Mouse (Mus musculus) heart, embryonic 12.5 days (tissue): ENCODE results near the gene Acp5. TPM values are rescaled to one million over a fixed set of nuclear protein-coding genes. Genes with fewer than 3 reads are reported as not detected.
A peak's percentile ranks its signal among the peaks of the same experiment; 100 is the strongest.
"Not testable (repeated sequence)": the region's sequence is repeated elsewhere in the genome, so short reads cannot be mapped to it uniquely, and the experiment has no call there.

Experiments used
- ATAC-seq: fragments of 200-750 bp; cut with Nextera tagmentation; 2 replicates; pipeline ENCODE4 v1.8.0; 2017; ENCODE audit warnings: moderate TSS enrichment, moderate library complexity; ENCODE audit not compliant: insufficient number of reproducible peaks, low FRiP score
- H3K27ac ChIP-seq: fragments of 300-500 bp; sonication (generic); 2 replicates; pipeline ENCODE4 v1.5.1; 2016; ENCODE audit warnings: mild to moderate bottlenecking, moderate library complexity; ENCODE audit not compliant: poor library complexity, severe bottlenecking
- H3K27me3 ChIP-seq: fragments of 300-500 bp; sonication (generic); replicated peaks from 2 replicates; pipeline ENCODE4 v1.6.1; 2016; ENCODE audit warnings: mild to moderate bottlenecking, moderate library complexity
- H3K36me3 ChIP-seq: fragments of 300-500 bp; sonication (generic); 2 replicates; pipeline ENCODE4 v1.6.1; 2016; ENCODE audit warnings: mild to moderate bottlenecking, moderate library complexity
- H3K4me1 ChIP-seq: fragments of 300-500 bp; sonication (generic); replicated peaks from 2 replicates; pipeline ENCODE4 v1.6.1; 2016; ENCODE audit warnings: mild to moderate bottlenecking
- H3K4me2 ChIP-seq: fragments of 300-500 bp; sonication (generic); 2 replicates; pipeline ENCODE4 v1.6.1; 2016; ENCODE audit warnings: mild to moderate bottlenecking, moderate library complexity
- H3K4me3 ChIP-seq: fragments of 300-500 bp; sonication (generic); 2 replicates; pipeline ENCODE4 v1.5.1; 2016; ENCODE audit warnings: mild to moderate bottlenecking
- H3K9ac ChIP-seq: fragments of 300-500 bp; sonication (generic); 2 replicates; pipeline ENCODE4 v1.6.1; 2016; ENCODE audit warnings: mild to moderate bottlenecking, moderate library complexity
- H3K9me3 ChIP-seq: fragments of 300-500 bp; sonication (generic); replicated peaks from 2 replicates; pipeline ENCODE4 v1.6.1; 2016; ENCODE audit warnings: mild to moderate bottlenecking, moderate library complexity
- WGBS: fragments of 180-500 bp; shearing (Covaris S2); methylation state at CpG from one replicate; pipeline ENCODE4 v1.1.7; 2016; 5-methylcytosine and 5-hydroxymethylcytosine counted together
- polyA plus RNA-seq: library from polyadenylated mRNA; unstranded; fragments of >200 nt; fragmentation: Nextera tagmentation; extraction: Ambion mirVana; gene quantifications from 2 replicates; pipeline ENCODE4 v1.2.1, GENCODE M21; 2016

Gene Acp5
- polyA plus RNA-seq, 1 experiment from 2014 or later: 31.6 TPM

DNA sequence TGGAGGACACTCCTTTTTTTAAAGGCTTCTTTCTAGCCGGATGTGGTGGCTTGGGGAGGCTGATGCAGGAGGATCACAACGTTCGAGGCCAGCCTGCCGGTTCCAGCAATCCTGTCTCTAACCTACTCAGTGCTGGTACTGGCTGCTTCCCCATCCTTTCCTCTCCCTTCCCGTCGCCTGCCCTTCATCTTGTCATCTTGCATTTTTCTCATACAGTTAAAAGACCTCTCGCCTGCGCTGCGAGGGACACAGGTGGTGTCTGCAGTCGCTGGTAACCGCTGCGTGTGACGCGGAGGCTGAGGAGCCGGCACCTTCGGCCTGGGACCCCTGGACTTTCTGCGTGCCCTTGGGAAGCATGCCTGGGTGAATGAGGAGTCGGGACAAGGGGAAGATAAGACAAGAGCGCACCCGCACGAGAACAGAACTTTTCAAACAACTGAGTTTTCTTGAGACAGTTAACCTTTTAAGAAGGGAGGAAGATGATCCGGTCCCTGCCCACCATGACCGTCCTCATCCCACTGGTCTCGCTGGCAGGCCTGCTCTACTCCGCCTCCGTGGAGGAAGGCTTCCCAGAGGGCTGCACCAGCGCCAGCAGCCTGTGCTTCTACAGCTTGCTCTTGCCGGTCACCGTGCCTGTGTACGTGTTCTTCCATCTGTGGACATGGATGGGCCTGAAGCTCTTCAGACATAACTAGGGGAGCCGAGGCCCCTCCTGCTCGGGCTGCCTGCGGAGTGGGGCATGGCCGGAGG lies 22.2 kb upstream of the Acp5 start:
- H3K27me3 ChIP-seq: 0 out of 2 replicates have a peak, but pooled peaks cover 8% of the 10 kb centered on the region
- no peaks in the 10 kb centered on the region for H3K36me3 ChIP-seq
- H3K9me3 ChIP-seq: no peaks in the 10 kb centered on the region
- WGBS: 49% methylated on average over 34 of the region's 34 CpGs
- H3K4me3 ChIP-seq: peak overlapping the region; percentile 65
- peaks cover 11% of the 10 kb centered on the region for H3K4me1 ChIP-seq
- H3K4me2 ChIP-seq: peak overlapping the region; percentile 83
- no peak for ATAC-seq
- peak overlapping the region; percentile 79 for H3K9ac ChIP-seq
- H3K27ac ChIP-seq: no peak overlapping the region

- H3K9me3 ChIP-seq: no peaks in the 10 kb centered on the region
- WGBS: under 1% methylated on average over 65 of the region's 65 CpGs
- H3K4me1 ChIP-seq: peaks cover 11% of the 10 kb centered on the region
- ATAC-seq: peak; percentile 100
- H3K4me3 ChIP-seq: peak within 1 kb of the TSS; percentile 65
- peak within 1 kb of the TSS; percentile 83 for H3K4me2 ChIP-seq
- peak within 1 kb of the TSS; percentile 79 for H3K9ac ChIP-seq
- 0 out of 2 replicates have a peak, but pooled peaks cover 4% of the 10 kb centered on the region for H3K27me3 ChIP-seq
- no peaks in the 10 kb centered on the region for H3K36me3 ChIP-seq
- H3K27ac ChIP-seq: peak within 1 kb of the TSS; percentile 76
Observed at GRCm38 (mm10) chr9:22156497-22157245, 21.2 kb upstream of the Acp5 start, which contains the start of gene Pigyl. Pigyl (plus strand) TSS chr9:22156846.

DNA sequence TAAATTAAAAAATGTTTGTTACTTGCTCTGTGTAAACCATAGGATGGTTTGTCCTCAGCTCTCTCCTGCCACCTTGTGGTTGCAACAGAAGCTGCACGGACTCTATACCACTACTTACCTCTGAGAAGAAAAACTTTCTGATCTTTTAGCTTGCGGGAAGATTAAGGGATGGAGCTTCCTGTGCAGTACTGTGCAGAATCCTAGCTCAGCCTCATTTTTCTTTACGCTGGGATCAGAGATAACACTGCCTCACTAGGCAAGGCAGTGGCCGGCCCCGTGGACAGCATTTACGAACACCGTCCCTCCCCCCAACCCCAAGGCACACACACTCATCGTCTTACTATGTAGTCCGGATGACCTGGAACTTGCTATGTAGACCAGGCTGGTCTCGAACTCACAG lies 20.1 kb upstream of the Acp5 start:
- 0 out of 2 replicates have a peak overlapping the region, but pooled peaks have one; percentile 24 for H3K9ac ChIP-seq

DNA sequence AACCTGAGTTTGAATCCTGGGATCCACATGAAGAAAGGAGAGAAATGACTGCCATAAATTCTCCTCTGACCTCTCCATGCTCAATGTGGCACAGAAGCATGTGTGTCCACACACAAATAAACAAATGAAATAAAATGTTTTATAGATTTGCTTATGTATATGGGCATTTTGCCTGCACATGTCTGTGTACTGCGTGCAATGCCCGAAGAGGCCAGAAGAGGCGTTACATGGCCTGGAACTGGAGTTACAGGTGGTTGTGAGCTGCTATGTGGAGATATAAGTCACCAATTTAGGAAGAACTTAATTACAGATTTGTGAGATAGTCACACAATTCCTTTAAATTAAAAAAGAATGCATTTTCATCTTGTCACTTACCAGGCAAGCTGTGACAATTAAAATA lies 18.3 kb upstream of the Acp5 start:
- no peaks in the 10 kb centered on the region for H3K9me3 ChIP-seq
- no peaks in the 10 kb centered on the region for H3K36me3 ChIP-seq
- 0 out of 2 replicates have a peak, but pooled peaks cover 4% of the 10 kb centered on the region for H3K27me3 ChIP-seq
- H3K9ac ChIP-seq: no peak overlapping the region
- no peak for ATAC-seq
- peaks cover 11% of the 10 kb centered on the region for H3K4me1 ChIP-seq
- 88% methylated on average over 3 of the region's 3 CpGs for WGBS
- no peak overlapping the region for H3K4me3 ChIP-seq
- no peak overlapping the region for H3K4me2 ChIP-seq
- H3K27ac ChIP-seq: no peak overlapping the region

More for the DNA sequence above, 20.1 kb upstream of the Acp5 start:
- no peak overlapping the region for H3K27ac ChIP-seq
- peak overlapping the region; percentile 83 for H3K4me2 ChIP-seq
- H3K4me3 ChIP-seq: peak overlapping the region; percentile 25
- H3K36me3 ChIP-seq: no peaks in the 10 kb centered on the region
- no peaks in the 10 kb centered on the region for H3K9me3 ChIP-seq
- ATAC-seq: no peak
- H3K4me1 ChIP-seq: peaks cover 11% of the 10 kb centered on the region
- 0 out of 2 replicates have a peak, but pooled peaks cover 4% of the 10 kb centered on the region for H3K27me3 ChIP-seq
- 16% methylated on average over 10 of the region's 10 CpGs for WGBS

DNA sequence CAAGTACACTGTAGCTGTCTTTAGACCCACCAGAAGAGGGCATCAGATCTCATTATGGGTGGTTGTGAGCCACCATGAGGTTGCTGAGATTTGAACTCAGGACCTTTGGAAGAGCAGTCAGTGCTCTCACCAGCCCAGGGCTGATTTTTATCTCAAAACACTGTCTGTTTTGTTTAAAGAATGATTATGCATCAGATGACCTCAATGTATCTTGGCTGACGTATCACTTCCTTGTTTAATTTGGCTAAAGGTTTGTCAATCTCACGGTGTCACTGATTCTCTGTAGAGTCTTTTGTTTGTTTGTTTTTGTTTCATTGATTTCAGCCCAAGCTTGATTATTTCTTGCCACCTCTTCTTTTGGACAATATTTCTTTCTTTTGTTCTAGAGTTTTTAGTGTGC lies 15.4 kb upstream of the Acp5 start:
- no peak for ATAC-seq
- Histone ChIP-seq H3K36me3 (no peaks in the 10 kb centered on the region), H3K4me2 (no peak overlapping the region), H3K9ac (no peak overlapping the region), H3K27me3 (no peaks in the 10 kb centered on the region), H3K9me3 (peaks cover 3% of the 10 kb centered on the region; the same call in 1 of the 2 replicates), H3K27ac (no peak overlapping the region), H3K4me3 (no peak overlapping the region), H3K4me1 (0 out of 2 replicates have a peak, but pooled peaks cover 2% of the 10 kb centered on the region)
- 76% methylated on average over 2 of the region's 2 CpGs for WGBS

DNA sequence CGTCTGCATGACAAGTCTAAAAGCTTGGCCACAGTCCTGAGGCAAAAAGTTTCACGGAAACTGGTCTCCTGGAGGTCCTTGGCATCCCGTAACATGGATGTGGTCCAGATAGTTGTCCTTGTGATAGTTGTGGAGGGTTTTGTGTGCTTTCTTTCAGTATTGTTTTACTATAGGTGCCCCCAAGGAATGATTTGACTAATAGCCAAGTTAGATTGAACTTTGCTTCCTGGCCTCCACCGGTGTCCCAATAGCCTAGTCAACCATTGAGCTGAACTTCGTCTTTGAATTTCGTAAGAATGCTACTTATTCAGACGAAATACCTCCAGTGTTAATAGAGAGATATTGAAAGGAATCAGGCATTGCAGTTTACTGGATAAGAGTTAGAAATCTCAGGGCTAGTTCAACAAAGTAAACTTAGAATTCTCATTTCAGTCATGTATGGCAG lies 14.8 kb upstream of the Acp5 start:
- H3K36me3 ChIP-seq, H3K27ac ChIP-seq, H3K4me2 ChIP-seq, H3K4me3 ChIP-seq, H3K4me1 ChIP-seq, ATAC-seq, H3K27me3 ChIP-seq, H3K9ac ChIP-seq, H3K9me3 ChIP-seq: not testable (repeated sequence)
- 77% methylated on average over 7 of the region's 7 CpGs for WGBS

DNA sequence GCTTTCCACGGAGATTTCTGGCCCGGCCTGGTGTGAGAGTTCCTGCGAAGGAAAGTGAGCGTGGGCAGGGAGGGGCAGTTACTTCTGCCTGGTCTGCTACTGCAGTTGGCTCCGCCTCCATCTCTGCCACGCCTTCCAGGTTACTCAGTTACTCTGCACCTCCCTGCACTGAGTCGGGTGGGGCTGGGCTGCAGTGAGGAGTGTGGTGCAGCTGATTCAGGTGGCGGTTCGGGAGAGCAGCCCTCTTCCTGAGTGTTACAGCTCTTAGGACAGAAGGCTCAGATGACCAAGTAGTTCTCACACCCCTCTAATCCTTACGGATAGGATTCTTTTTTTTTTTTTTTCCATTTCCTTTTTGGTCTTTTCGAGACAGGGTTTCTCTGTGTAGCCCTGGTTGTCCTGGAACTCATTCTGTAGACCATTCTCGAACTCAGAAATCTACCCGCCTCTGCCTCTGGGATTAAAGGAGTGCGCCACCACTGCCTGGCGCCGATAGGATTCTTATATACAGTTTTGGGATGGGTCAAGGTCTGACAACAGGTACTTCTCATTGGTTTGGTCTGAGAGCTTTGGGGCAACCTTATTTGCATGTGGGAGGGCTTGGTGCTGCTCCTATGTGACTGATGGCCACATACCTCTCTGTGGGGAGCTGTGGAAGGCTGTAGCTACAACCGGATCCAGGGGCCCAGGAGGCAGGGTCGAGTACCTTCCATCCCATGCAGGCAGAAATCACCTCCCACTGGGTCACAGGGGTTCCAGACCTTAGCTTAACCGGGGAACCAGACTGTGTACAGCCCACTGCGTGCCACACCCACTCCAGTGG lies 14.1 kb upstream of the Acp5 start:
- WGBS: 64% methylated on average over 20 of the region's 20 CpGs
- H3K36me3 ChIP-seq: no peaks in the 10 kb centered on the region
- no peak overlapping the region for H3K4me2 ChIP-seq
- no peak overlapping the region for H3K27ac ChIP-seq
- no peak overlapping the region for H3K9ac ChIP-seq
- peak; percentile 89 for ATAC-seq
- H3K4me1 ChIP-seq: no peaks in the 10 kb centered on the region
- no peak overlapping the region for H3K4me3 ChIP-seq
- H3K27me3 ChIP-seq: no peaks in the 10 kb centered on the region
- peaks cover 3% of the 10 kb centered on the region; the same call in 1 of the 2 replicates for H3K9me3 ChIP-seq

DNA sequence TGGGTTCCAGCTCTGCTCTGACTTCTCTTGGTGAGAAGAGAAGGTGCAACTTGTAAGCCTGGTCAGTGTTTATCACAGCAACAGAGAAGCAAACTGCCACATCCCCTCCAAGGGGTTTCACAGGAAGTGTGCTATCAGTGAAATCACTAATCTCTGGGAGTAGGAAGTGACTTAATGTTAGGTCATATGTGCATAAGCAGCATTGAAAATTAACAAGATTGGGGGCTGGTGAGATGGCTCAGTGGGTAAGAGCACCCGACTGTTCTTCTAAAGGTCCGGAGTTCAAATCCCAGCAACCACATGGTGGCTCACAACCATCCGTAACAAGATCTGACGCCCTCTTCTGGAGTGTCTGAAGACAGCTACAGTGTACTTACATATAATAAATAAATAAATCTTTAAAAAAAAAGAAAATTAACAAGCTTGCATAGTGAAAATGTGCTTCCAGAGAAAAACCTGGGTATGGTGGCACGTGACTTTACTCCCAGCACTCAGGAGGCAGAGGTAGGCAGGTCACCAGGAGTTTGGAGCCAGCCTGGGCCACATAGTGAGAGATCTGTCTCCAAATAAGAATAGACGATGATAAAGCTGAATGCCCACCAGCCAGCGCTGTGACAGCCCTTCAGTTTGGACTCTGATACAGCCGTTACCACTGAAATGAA lies 8.9 kb upstream of the Acp5 start:
- Histone ChIP-seq H3K27ac (no peak overlapping the region), H3K36me3 (no peaks in the 10 kb centered on the region), H3K9ac (no peak overlapping the region), H3K9me3 (peaks cover 3% of the 10 kb centered on the region; the same call in 1 of the 2 replicates), H3K27me3 (no peaks in the 10 kb centered on the region), H3K4me3 (no peak overlapping the region), H3K4me2 (no peak overlapping the region), H3K4me1 (no peaks in the 10 kb centered on the region)
- WGBS: 80% methylated on average over 8 of the region's 8 CpGs
- ATAC-seq: no peak

- no peaks in the 10 kb centered on the region for H3K36me3 ChIP-seq
- H3K9me3 ChIP-seq: peaks cover 3% of the 10 kb centered on the region; the same call in 1 of the 2 replicates
- H3K4me1 ChIP-seq: no peaks in the 10 kb centered on the region
- no peak overlapping the region for H3K4me2 ChIP-seq
- no peak overlapping the region for H3K9ac ChIP-seq
- no peak overlapping the region for H3K4me3 ChIP-seq
- peak; percentile 51 for ATAC-seq
- H3K27ac ChIP-seq: no peak overlapping the region
- WGBS: 50% methylated on average over 17 of the region's 17 CpGs
- no peaks in the 10 kb centered on the region for H3K27me3 ChIP-seq
Observed at GRCm38 (mm10) chr9:22143108-22144037, 7.9 kb upstream of the Acp5 start.
